Mouse (Mus musculus): ENCODE measurements around the gene 1700003E16Rik. TPM values are rescaled to one million over a fixed set of nuclear protein-coding genes. Genes with fewer than 3 reads are reported as not detected.
A peak's percentile ranks its signal among the peaks of the same experiment; 100 is the strongest.

The 1700003E16Rik gene
- polyA plus RNA-seq (2016; fragmentation: Nextera tagmentation; extraction: Ambion mirVana), result 1.3 and 1.9 TPM in 2 replicates

GRCm38 (mm10) chr6:83156259-83156684 is at the start of gene 1700003E16Rik, which contains the start of gene Wdr54:
TSS of gene 1700003E16Rik (plus strand) at chr6:83156404.
TSS of gene Wdr54 (minus strand) at chr6:83156397.
- 1% methylated on average over 32 of the region's 32 CpGs for WGBS
- Histone ChIP-seq H3K4me1 (peaks cover 43% of the 10 kb centered on the region), H3K4me3 (peak within 1 kb of the TSS; percentile 68), H3K36me3 (replicated peaks) (peaks cover 31% of the 10 kb centered on the region), H3K9me3 (no peaks in the 10 kb centered on the region), H3K27ac (peak within 1 kb of the TSS; percentile 83), H3K27me3 (ENCODE audit: poor library complexity, severe bottlenecking) (peaks cover 26% of the 10 kb centered on the region)
- peak; percentile 91 for DNase-seq (ENCODE audit: extremely low spot score, low spot score)

- 31% methylated on average over 13 of the region's 13 CpGs for WGBS
- Histone ChIP-seq H3K9me3 (no peaks in the 10 kb centered on the region), H3K4me3 (peak overlapping the region; percentile 94), H3K27ac (peak overlapping the region; percentile 94), H3K36me3 (replicated peaks) (peaks cover 22% of the 10 kb centered on the region), H3K27me3 (ENCODE audit: poor library complexity, severe bottlenecking) (peaks cover 8% of the 10 kb centered on the region), H3K4me1 (peaks cover 37% of the 10 kb centered on the region)
- DNase-seq (ENCODE audit: extremely low spot score, low spot score), result peak; percentile 84
These were observed 48.4 kb upstream of the 1700003E16Rik start for GRCm38 (mm10) chr6:83107566-83108400.

- peaks cover 22% of the 10 kb centered on the region for H3K36me3 ChIP-seq (replicated peaks)
- H3K9me3 ChIP-seq, result no peaks in the 10 kb centered on the region
- H3K4me3 ChIP-seq, result peak within 1 kb of the TSS; percentile 94
- under 1% methylated on average over 76 of the region's 76 CpGs for WGBS
- H3K4me1 ChIP-seq, result peaks cover 30% of the 10 kb centered on the region
- no peaks in the 10 kb centered on the region; the same call in 1 of the 2 replicates for H3K27me3 ChIP-seq (ENCODE audit: poor library complexity, severe bottlenecking)
- peak; percentile 84 for DNase-seq (ENCODE audit: extremely low spot score, low spot score)
- peak within 1 kb of the TSS; percentile 94 for H3K27ac ChIP-seq
These were observed 47.2 kb upstream of the 1700003E16Rik start, which contains the start of gene Mrpl53 for GRCm38 (mm10) chr6:83108762-83109668. TSS of gene Mrpl53 (plus strand) at chr6:83109040.

GRCm38 (mm10) chr6:83111510-83112136 is 44.6 kb upstream of the 1700003E16Rik start:
- Histone ChIP-seq H3K36me3 (replicated peaks) (peaks cover 19% of the 10 kb centered on the region), H3K27ac (no peak overlapping the region), H3K4me3 (no peak overlapping the region), H3K4me1 (peaks cover 52% of the 10 kb centered on the region), H3K9me3 (no peaks in the 10 kb centered on the region), H3K27me3 (ENCODE audit: poor library complexity, severe bottlenecking) (no peaks in the 10 kb centered on the region)
- 95% methylated on average over 4 of the region's 4 CpGs for WGBS
- DNase-seq (ENCODE audit: extremely low spot score, low spot score), result no peak

- Histone ChIP-seq H3K27me3 (ENCODE audit: poor library complexity, severe bottlenecking) (no peaks in the 10 kb centered on the region), H3K4me3 (peak within 1 kb of the TSS; percentile 91), H3K9me3 (no peaks in the 10 kb centered on the region), H3K36me3 (replicated peaks) (peaks cover 49% of the 10 kb centered on the region), H3K4me1 (peaks cover 56% of the 10 kb centered on the region), H3K27ac (peak within 1 kb of the TSS; percentile 91)
- peak; percentile 93 for DNase-seq (ENCODE audit: extremely low spot score, low spot score)
- 2% methylated on average over 57 of the region's 58 CpGs for WGBS
These were observed 41.1 kb upstream of the 1700003E16Rik start, which contains the start of gene Mogs for GRCm38 (mm10) chr6:83115011-83115671. TSS of gene Mogs (plus strand) at chr6:83115496.

- Histone ChIP-seq H3K27ac (peak overlapping the region; percentile 91), H3K27me3 (ENCODE audit: poor library complexity, severe bottlenecking) (no peaks in the 10 kb centered on the region), H3K4me1 (peaks cover 60% of the 10 kb centered on the region), H3K36me3 (replicated peaks) (peaks cover 42% of the 10 kb centered on the region), H3K4me3 (peak overlapping the region; percentile 91), H3K9me3 (no peaks in the 10 kb centered on the region)
- WGBS, result 3% methylated on average over 48 of the region's 48 CpGs
- no peak for DNase-seq (ENCODE audit: extremely low spot score, low spot score)
These were observed 40.4 kb upstream of the 1700003E16Rik start for GRCm38 (mm10) chr6:83115682-83116372.

GRCm38 (mm10) chr6:83116373-83117164 is 39.6 kb upstream of the 1700003E16Rik start:
- H3K9me3 ChIP-seq, result no peaks in the 10 kb centered on the region
- H3K36me3 ChIP-seq (replicated peaks), result peaks cover 37% of the 10 kb centered on the region
- H3K27ac ChIP-seq, result peak overlapping the region; percentile 91
- H3K4me3 ChIP-seq, result peak overlapping the region; percentile 91
- no peak for DNase-seq (ENCODE audit: extremely low spot score, low spot score)
- H3K4me1 ChIP-seq, result peaks cover 60% of the 10 kb centered on the region
- H3K27me3 ChIP-seq (ENCODE audit: poor library complexity, severe bottlenecking), result no peaks in the 10 kb centered on the region
- WGBS, result 86% methylated on average over 11 of the region's 11 CpGs

- H3K9me3 ChIP-seq, result no peaks in the 10 kb centered on the region
- no peak for DNase-seq (ENCODE audit: extremely low spot score, low spot score)
- no peak overlapping the region for H3K27ac ChIP-seq
- WGBS, result 89% methylated on average over 4 of the region's 4 CpGs
- H3K27me3 ChIP-seq (ENCODE audit: poor library complexity, severe bottlenecking), result no peaks in the 10 kb centered on the region
- peaks cover 65% of the 10 kb centered on the region for H3K4me1 ChIP-seq
- peak overlapping the region; percentile 91 for H3K4me3 ChIP-seq
- H3K36me3 ChIP-seq (replicated peaks), result peaks cover 37% of the 10 kb centered on the region
These were observed 39.1 kb upstream of the 1700003E16Rik start for GRCm38 (mm10) chr6:83117165-83117438.

GRCm38 (mm10) chr6:83117616-83118015 is 38.6 kb upstream of the 1700003E16Rik start:
- Histone ChIP-seq H3K36me3 (replicated peaks) (peaks cover 37% of the 10 kb centered on the region), H3K9me3 (no peaks in the 10 kb centered on the region), H3K4me3 (peak overlapping the region; percentile 91), H3K4me1 (peaks cover 70% of the 10 kb centered on the region), H3K27me3 (ENCODE audit: poor library complexity, severe bottlenecking) (no peaks in the 10 kb centered on the region), H3K27ac (peak overlapping the region; percentile 8; the same call in 1 of the 2 replicates)
- WGBS, result 93% methylated on average over 13 of the region's 13 CpGs
- DNase-seq (ENCODE audit: extremely low spot score, low spot score), result no peak

- 89% methylated on average over 11 of the region's 11 CpGs for WGBS
- H3K4me1 ChIP-seq, result peaks cover 78% of the 10 kb centered on the region
- no peak for DNase-seq (ENCODE audit: extremely low spot score, low spot score)
- no peaks in the 10 kb centered on the region for H3K27me3 ChIP-seq (ENCODE audit: poor library complexity, severe bottlenecking)
- H3K27ac ChIP-seq, result no peak overlapping the region
- H3K9me3 ChIP-seq, result no peaks in the 10 kb centered on the region
- peaks cover 42% of the 10 kb centered on the region for H3K36me3 ChIP-seq (replicated peaks)
- no peak overlapping the region for H3K4me3 ChIP-seq
These were observed 37.8 kb upstream of the 1700003E16Rik start for GRCm38 (mm10) chr6:83118369-83118768.
